Mouse (Mus musculus): ENCODE results near the gene Smim4. TPM values are rescaled to one million over a fixed set of nuclear protein-coding genes. Genes with fewer than 3 reads are reported as not detected.

Gene Smim4
- total RNA-seq (2023; ENCODE audit: inconsistent age), result 29.5 to 36.6 TPM (median 32.7 TPM) in 4 replicates

GRCm38 (mm10) chr14:31128826-31129219 is at the start of gene Smim4:
Gene Smim4, minus strand, starts transcription at chr14:31128956.

DNA sequence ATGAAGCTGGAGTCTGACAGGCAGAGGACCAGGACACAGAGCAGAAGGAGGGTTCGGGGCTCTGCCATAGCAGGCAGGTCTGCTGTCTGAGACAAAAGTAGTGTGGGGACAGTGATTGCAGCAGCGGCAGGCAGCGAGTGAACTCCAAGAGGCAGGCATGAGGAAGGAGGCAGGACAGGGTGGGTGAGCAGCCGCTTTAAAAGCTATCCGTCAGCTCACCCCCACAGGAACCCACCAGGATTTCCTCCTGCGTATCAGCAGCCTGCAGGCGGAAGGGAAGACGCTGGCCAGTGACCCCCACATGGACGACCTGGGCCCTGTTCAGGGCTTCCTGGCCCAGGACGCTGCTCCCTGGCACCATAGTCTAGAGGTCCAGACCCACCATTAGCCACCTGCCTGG is 39.7 kb upstream of the Smim4 start, which contains the start of gene Stab1:
Gene Stab1, minus strand, starts transcription at position 217 of the 400 bp plus-strand sequence.

GRCm38 (mm10) chr14:31130236-31131220 is 1.8 kb upstream of the Smim4 start, which contains the start of gene Nt5dc2:
Gene Nt5dc2, plus strand, starts transcription at chr14:31131053.

Other genes starting within 250 kb of the Smim4 start
- 1.3 to 2.3 TPM (median 2.1 TPM) in 4 replicates for gene Mustn1, start 249.8 kb downstream of the Smim4 start, total RNA-seq (2023; ENCODE audit: inconsistent age)
- gene Itih4, start 242.5 kb downstream of the Smim4 start, total RNA-seq (2023; ENCODE audit: inconsistent age), result 0.18 to 0.57 TPM (median 0.34 TPM) in 4 replicates
- not detected in 4 replicates for gene Itih3, start 205.2 kb downstream of the Smim4 start, total RNA-seq (2023; ENCODE audit: inconsistent age)
- gene Itih1, start 185.7 kb downstream of the Smim4 start, total RNA-seq (2023; ENCODE audit: inconsistent age), result not detected in 4 replicates
- gene Nek4, start 177.6 kb downstream of the Smim4 start, total RNA-seq (2023; ENCODE audit: inconsistent age), result 6.4 to 7.6 TPM (median 6.9 TPM) in 4 replicates
- gene Glt8d1, start 127.6 kb downstream of the Smim4 start, total RNA-seq (2023; ENCODE audit: inconsistent age), result 12.7 to 14.4 TPM (median 13.7 TPM) in 4 replicates
- gene Spcs1, start 127.3 kb downstream of the Smim4 start, total RNA-seq (2023; ENCODE audit: inconsistent age), result 65.2 to 95.5 TPM (median 75.3 TPM) in 4 replicates
- 75.0 to 87.2 TPM (median 79.0 TPM) in 4 replicates for gene Pbrm1, start 109.8 kb downstream of the Smim4 start, total RNA-seq (2023; ENCODE audit: inconsistent age)
- gene Gnl3, start 109.8 kb downstream of the Smim4 start, total RNA-seq (2023; ENCODE audit: inconsistent age), result 492 to 523 TPM (median 508 TPM) in 4 replicates
- gene Nt5dc2, start 2.1 kb upstream of the Smim4 start, total RNA-seq (2023; ENCODE audit: inconsistent age), result 0.90 to 2.2 TPM (median 1.5 TPM) in 4 replicates
- gene Stab1, start 39.7 kb upstream of the Smim4 start, total RNA-seq (2023; ENCODE audit: inconsistent age), result 0.60 to 1.9 TPM (median 0.69 TPM) in 4 replicates
- not detected in 4 replicates for gene Tnnc1, start 79.4 kb upstream of the Smim4 start, total RNA-seq (2023; ENCODE audit: inconsistent age)
- gene Nisch, start 88.0 kb upstream of the Smim4 start, total RNA-seq (2023; ENCODE audit: inconsistent age), result 333 to 346 TPM (median 340 TPM) in 4 replicates
- 0.16 to 0.21 TPM (median 0.21 TPM) in 3 of 4 replicates, not detected in the other for gene Sema3g, start 88.9 kb upstream of the Smim4 start, total RNA-seq (2023; ENCODE audit: inconsistent age)
- 13.3 to 16.2 TPM (median 15.3 TPM) in 4 replicates for gene Phf7, start 122.4 kb upstream of the Smim4 start, total RNA-seq (2023; ENCODE audit: inconsistent age)
- gene Bap1, start 122.5 kb upstream of the Smim4 start, total RNA-seq (2023; ENCODE audit: inconsistent age), result 117 to 125 TPM (median 123 TPM) in 4 replicates
- 0.15 to 0.36 TPM (median 0.24 TPM) in 4 replicates for gene Dnah1, start 194.9 kb upstream of the Smim4 start, total RNA-seq (2023; ENCODE audit: inconsistent age)
- 47.8 to 54.0 TPM (median 51.6 TPM) in 4 replicates for gene Capn7, start 207.7 kb upstream of the Smim4 start, total RNA-seq (2023; ENCODE audit: inconsistent age)